Mouse (Mus musculus) heart, adult 2 months (tissue): Measurements from ENCODE around the gene Pias4. TPM values are rescaled to one million over a fixed set of nuclear protein-coding genes. Genes with fewer than 3 reads are reported as not detected.
A peak's percentile ranks its signal among the peaks of the same experiment; 100 is the strongest.

Experiments
- DNase-seq, 2 experiments: peaks; one replicate each; pipeline ENCODE4 v3.0.0; 2021
- H3K27ac ChIP-seq: fragments of 200-600 bp; 2 replicates; pipeline ENCODE4 v1.8.1; 2022
- H3K27me3 ChIP-seq: fragments of 200-500 bp; 2 replicates; pipeline ENCODE4 v1.6.1; 2012; ENCODE audit warnings: mild to moderate bottlenecking, low read length, inconsistent platforms, mixed read lengths; ENCODE audit not compliant: control insufficient read depth, insufficient read depth
- H3K36me3 ChIP-seq: fragments of 200-500 bp; 2 replicates; pipeline ENCODE4 v1.6.1; 2012; ENCODE audit warnings: low read length, inconsistent platforms; ENCODE audit not compliant: control insufficient read depth, insufficient read depth
- H3K4me1 ChIP-seq: fragments of 200-500 bp; 2 replicates; pipeline ENCODE4 v1.6.1; 2011; ENCODE audit warnings: low read length; ENCODE audit not compliant: control insufficient read depth, insufficient read depth
- H3K4me3 ChIP-seq: fragments of 200-600 bp; 2 replicates; pipeline ENCODE4 v1.8.1; 2022
- H3K79me2 ChIP-seq: fragments of 200-500 bp; replicated peaks from 2 replicates; pipeline ENCODE4 v1.6.1; 2012; ENCODE audit warnings: mild to moderate bottlenecking, inconsistent platforms, low read length, moderate library complexity, mixed read lengths; ENCODE audit not compliant: control insufficient read depth, insufficient read depth
- H3K9ac ChIP-seq: fragments of 200-500 bp; 2 replicates; pipeline ENCODE4 v1.6.1; 2012; ENCODE audit warnings: low read depth, mild to moderate bottlenecking, control low read depth, inconsistent platforms, low read length, mixed read lengths
- CTCF ChIP-seq: fragments of 200-600 bp; IDR thresholded peaks from 2 replicates; pipeline ENCODE4 v1.8.1; 2022; ENCODE audit warnings: antibody characterized with exemption, mild to moderate bottlenecking, moderate library complexity
- EP300 ChIP-seq: fragments of 200-500 bp; IDR thresholded peaks from 2 replicates; pipeline ENCODE4 v1.6.1; 2011; ENCODE audit warnings: low read depth, low read length, control low read depth; ENCODE audit not compliant: insufficient read depth
- POLR2A ChIP-seq: fragments of 200-500 bp; IDR thresholded peaks from 2 replicates; pipeline ENCODE4 v1.6.1; 2011; ENCODE audit warnings: mild to moderate bottlenecking, low read depth, low read length, control low read depth; ENCODE audit not compliant: insufficient read depth
- WGBS: fragments of 180-500 bp; shearing (Covaris S2); methylation state at CpG from one replicate; pipeline ENCODE4 v1.1.7; 2018; 5-methylcytosine and 5-hydroxymethylcytosine counted together
- intact Hi-C: fragments of 180-260 bp; cut with DNase I; formaldehyde crosslinking; loops from one replicate; pipeline ENCODE4 v1.15.1; 2025
- polyA plus RNA-seq: library from polyadenylated mRNA; depleted of rRNA; stranded (reverse); fragments of >200 nt; gene quantifications from 2 replicates; pipeline ENCODE4 v1.2.3, GENCODE M21; 2012
- total RNA-seq, 2 experiments: library from RNA; stranded (reverse); gene quantifications; 2 replicates each; pipeline ENCODE4 v1.2.3; 2021

Pias4 gene
- total and polyA plus RNA-seq, 3 experiments: 14.1 to 22.3 (median 16.5) TPM

GRCm38 (mm10) chr10:81137252-81138130, 30.2 kb downstream of the Pias4 start:
- Histone ChIP-seq H3K79me2 (peaks cover 17% of the 10 kb centered on the region), H3K27ac (peak overlapping the region; percentile 99), H3K4me1 (peaks cover 24% of the 10 kb centered on the region), H3K4me3 (peak overlapping the region; percentile 88), H3K27me3 (no peaks in the 10 kb centered on the region), H3K9ac (peak overlapping the region; percentile 90), H3K36me3 (no peaks in the 10 kb centered on the region)
- intact Hi-C loops: loop anchor here (1.0 to 2.0 kb wide), 2 partner anchors 29 to 32 kb away; partner anchors contain the start of genes Map2k2 and Pias4
- WGBS: under 1% methylated on average over 77 of the region's 89 CpGs
- peak; percentile 62; the same call in 1 of the 2 replicates for TF ChIP-seq EP300
- no peak for TF ChIP-seq CTCF
- 0 out of 2 replicates have a peak, but pooled peaks have one; percentile 12 for TF ChIP-seq POLR2A
- peak; percentile 99 to 100 for DNase-seq

GRCm38 (mm10) chr10:81136706-81137231, 31.0 kb downstream of the Pias4 start:
- intact Hi-C loops: loop anchor here (1.0 kb wide), 1 partner anchor 31 kb away; the partner anchor contains the start of gene Map2k2

GRCm38 (mm10) chr10:81135831-81136705, 31.7 kb downstream of the Pias4 start:
- Histone ChIP-seq H3K27ac (peak overlapping the region; percentile 98), H3K4me3 (peak overlapping the region; percentile 88), H3K4me1 (peaks cover 16% of the 10 kb centered on the region), H3K79me2 (peaks cover 14% of the 10 kb centered on the region), H3K9ac (peak overlapping the region; percentile 97), H3K36me3 (no peaks in the 10 kb centered on the region), H3K27me3 (no peaks in the 10 kb centered on the region)
- WGBS: under 1% methylated on average over 84 of the region's 86 CpGs
- TF ChIP-seq POLR2A (peak; percentile 74), CTCF (peak; percentile 19; the same call in 1 of the 2 replicates), EP300 (no peak)
- intact Hi-C loops: no loop called here
- DNase-seq: peak; percentile 85 to 89

More at GRCm38 (mm10) chr10:81136706-81137231, 31.0 kb downstream of the Pias4 start:
- peak overlapping the region; percentile 97 for H3K9ac ChIP-seq
- under 1% methylated on average over 49 of the region's 50 CpGs for WGBS
- peak overlapping the region; percentile 88 for H3K4me3 ChIP-seq
- no peak for TF ChIP-seq POLR2A
- no peak for TF ChIP-seq CTCF
- TF ChIP-seq EP300: no peak
- H3K36me3 ChIP-seq: no peaks in the 10 kb centered on the region
- peak; percentile 87 for DNase-seq
- peaks cover 17% of the 10 kb centered on the region for H3K79me2 ChIP-seq
- peak overlapping the region; percentile 98 for H3K27ac ChIP-seq
- H3K27me3 ChIP-seq: no peaks in the 10 kb centered on the region
- peaks cover 20% of the 10 kb centered on the region for H3K4me1 ChIP-seq

- peak within 1 kb of the TSS; percentile 97 for H3K9ac ChIP-seq
- peaks cover 13% of the 10 kb centered on the region for H3K4me1 ChIP-seq
- DNase-seq: peak; percentile 55 to 66
- no peaks in the 10 kb centered on the region for H3K36me3 ChIP-seq
- peaks cover 10% of the 10 kb centered on the region for H3K79me2 ChIP-seq
- peak within 1 kb of the TSS; percentile 98 for H3K27ac ChIP-seq
- intact Hi-C loops: no loop called here
- H3K27me3 ChIP-seq: no peaks in the 10 kb centered on the region
- TF ChIP-seq POLR2A (no peak), EP300 (no peak), CTCF (no peak)
- WGBS: 6% methylated on average over 41 of the region's 41 CpGs
- H3K4me3 ChIP-seq: peak within 1 kb of the TSS; percentile 88
Measured at GRCm38 (mm10) chr10:81134966-81135681, 32.6 kb downstream of the Pias4 start, which contains the start of gene Zbtb7a. TSS of gene Zbtb7a (plus strand) at chr10:81135220.

DNA sequence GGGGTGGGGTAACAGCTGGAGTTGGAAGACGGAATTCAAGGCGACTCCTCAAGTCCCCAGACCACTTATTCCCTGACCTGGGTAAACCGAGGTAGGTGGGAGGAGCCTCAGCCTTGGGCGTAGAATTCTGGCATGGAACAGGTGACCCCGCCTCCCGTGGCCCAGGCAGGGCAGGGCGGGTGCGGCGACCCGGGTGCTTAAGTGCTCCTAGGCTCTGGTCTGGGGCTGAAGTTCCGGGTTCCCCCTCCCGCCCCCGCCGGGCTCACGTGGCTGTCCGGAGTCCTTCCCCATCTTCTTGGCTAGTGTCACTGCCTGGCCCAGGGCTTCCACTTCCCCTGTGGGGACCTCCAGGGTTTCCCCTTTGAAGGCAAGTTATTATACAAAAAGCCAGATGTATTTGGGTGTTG, 33.5 kb downstream of the Pias4 start:
- H3K79me2 ChIP-seq: peaks cover 8% of the 10 kb centered on the region
- TF ChIP-seq CTCF: no peak
- 0 out of 2 replicates have a peak, but pooled peaks have one; percentile 9 for TF ChIP-seq EP300
- TF ChIP-seq POLR2A: peak; percentile 50; the same call in 1 of the 2 replicates
- H3K4me3 ChIP-seq: peak overlapping the region; percentile 1; the same call in 1 of the 2 replicates
- H3K27me3 ChIP-seq: no peaks in the 10 kb centered on the region
- H3K4me1 ChIP-seq: peaks cover 9% of the 10 kb centered on the region
- H3K36me3 ChIP-seq: no peaks in the 10 kb centered on the region
- intact Hi-C loops: no loop called here
- H3K9ac ChIP-seq: peak overlapping the region; percentile 17; the same call in 1 of the 2 replicates
- 11% methylated on average over 16 of the region's 16 CpGs for whole genome bisulfite sequencing
- peak overlapping the region; percentile 98 for H3K27ac ChIP-seq
- DNase-seq: peak; percentile 83 to 89
